Mouse (Mus musculus) ES-Bruce4 (cell line): ENCODE data around the gene Cdipt.

ENCODE experiments used
- CTCF ChIP-seq: IDR thresholded peaks from one replicate; pipeline ENCODE4 v1.8.1; 2011; ENCODE audit warnings: low read depth, low read length
- EP300 ChIP-seq: IDR thresholded peaks from 2 replicates; pipeline ENCODE4 v1.6.1; 2011; ENCODE audit warnings: low read depth, low read length; ENCODE audit not compliant: insufficient read depth
- POLR2A ChIP-seq: IDR thresholded peaks from one replicate; pipeline ENCODE4 v1.8.1; 2011; ENCODE audit warnings: low read length; ENCODE audit not compliant: insufficient read depth

GRCm38 (mm10) chr7:126951741-126952140 is 24.0 kb upstream of the Cdipt start:
- TF ChIP-seq CTCF = no peak
- TF ChIP-seq POLR2A = no peak
- TF ChIP-seq EP300 = no peak
